Mouse (Mus musculus): ENCODE measurements around the gene Lrrc4c.

DNA sequence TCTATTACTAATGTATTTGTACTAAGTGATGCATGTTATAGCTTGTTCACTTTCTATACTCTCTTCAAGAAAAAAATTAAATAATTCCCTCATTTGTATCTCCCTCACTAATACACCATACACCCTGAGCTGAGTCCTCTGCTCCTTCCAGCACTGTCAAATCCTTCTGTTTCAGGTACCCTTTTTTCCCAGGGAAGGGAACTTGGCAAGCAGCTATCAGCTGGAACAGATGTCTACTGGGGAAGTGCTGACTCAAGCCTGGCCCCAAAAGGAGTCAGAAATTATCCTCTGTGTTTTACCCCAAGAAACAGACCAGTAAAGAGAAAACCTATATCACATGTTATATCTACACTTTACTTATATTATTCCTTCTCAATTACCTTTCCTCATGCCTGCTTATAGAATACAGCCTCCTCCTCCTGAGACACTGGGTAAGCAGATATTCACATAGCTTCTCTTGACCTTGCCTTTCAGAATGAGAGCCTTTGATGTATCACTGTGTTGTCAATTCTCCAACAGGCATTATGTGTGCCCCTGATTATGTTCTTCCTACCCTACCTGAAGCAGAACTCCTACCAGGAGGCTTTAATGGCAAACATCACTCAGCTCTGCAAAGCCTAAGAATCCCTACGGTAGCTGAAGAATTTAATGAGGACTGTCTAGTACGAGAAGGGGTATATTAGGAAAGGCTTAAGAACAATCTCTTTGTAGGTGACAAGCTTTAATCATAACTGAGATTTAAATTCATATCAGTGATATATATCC is 785.6 kb downstream of the Lrrc4c start:
- TF ChIP-seq EP300 (optimal IDR thresholded peaks at IDR 0.05): no peak
- no peak for TF ChIP-seq CTCF (IDR thresholded peaks at IDR 0.05; ENCODE audit: low read depth)
